ENCODE assay signal across 15 mouse cellular contexts in genomic region chr11:51504946-51505345, GRCm38 (mm10).
A peak's percentile ranks its signal among the peaks of the same experiment; 100 is the strongest.
DNase-seq lines count a peak whose midpoint lies in the region; ATAC-seq and TF ChIP-seq lines count a peak whose summit lies in the region.
"Had no signal": no experiment of that assay in that cellular context is flagged by ENCODE, and none has a peak within 500 bp of the region (broad histone marks: within the 10 kb centered on the region; RNA-seq: fewer than 3 reads in every experiment).

No protein-coding gene starts in this region.

- DNase-seq in cerebellum, postnatal 14 days = peak; percentile 69 to 83
- no peak for DNase-seq in cerebellum, adult 11 months
- DNase-seq in hindbrain, embryonic 11.5 days (ENCODE audit: low spot score) = no peak
- peak; percentile 83 for DNase-seq in lung, embryonic 14.5 days
- DNase-seq in lung, postnatal 4 days = no peak
- peak; percentile 65 for DNase-seq in adrenal gland, postnatal 10 days
- DNase-seq in layer of hippocampus, adult 11-12 months (ENCODE audit: low spot score) = no peak
- DNase-seq: B cell, adult 2 months; cerebellum, adult 9-11 months; kidney, adult 18-20 months had no signal

- 0 out of 2 replicates have a peak, but pooled peaks have one; percentile 24 for ATAC-seq in hindbrain, embryonic 16.5 days
- ATAC-seq in hindbrain, embryonic 11.5 days (ENCODE audit: low FRiP score) = no peak
- ATAC-seq in lung, embryonic 14.5 days (ENCODE audit: insufficient read depth) = no peak
- ATAC-seq: midbrain, embryonic 15.5 days had no signal

- TF ChIP-seq CTCF in lung, embryonic 14.5 days (IDR thresholded peaks at IDR 0.05; ENCODE audit: low read depth) = no peak

- no peak overlapping the region for H3K4me2 ChIP-seq in hindbrain, embryonic 16.5 days (ENCODE audit: low read length)
- H3K4me2 ChIP-seq in hindbrain, embryonic 11.5 days (replicated peaks; ENCODE audit: low read depth, low read length) = no peak overlapping the region
- H3K4me2 ChIP-seq in lung, embryonic 14.5 days = no peak overlapping the region
- H3K4me2 ChIP-seq: midbrain, embryonic 15.5 days; neural tube, embryonic 12.5 days had no signal

- H3K36me3 ChIP-seq in hindbrain, embryonic 16.5 days (ENCODE audit: control insufficient read depth, insufficient read depth, low read length) = no peaks in the 10 kb centered on the region
- no peaks in the 10 kb centered on the region for H3K36me3 ChIP-seq in hindbrain, embryonic 11.5 days (ENCODE audit: control insufficient read depth, insufficient read depth, low read length)
- H3K36me3 ChIP-seq in lung, embryonic 14.5 days (ENCODE audit: insufficient read depth) = no peaks in the 10 kb centered on the region
- H3K36me3 ChIP-seq: midbrain, embryonic 15.5 days; neural tube, embryonic 12.5 days had no signal

- H3K4me1 ChIP-seq in hindbrain, embryonic 16.5 days (ENCODE audit: control insufficient read depth, insufficient read depth, low read depth, low read length) = no peaks in the 10 kb centered on the region
- H3K4me1 ChIP-seq in hindbrain, embryonic 11.5 days (replicated peaks; ENCODE audit: control insufficient read depth, insufficient read depth, low read length) = no peaks in the 10 kb centered on the region
- peaks cover 20% of the 10 kb centered on the region; the same call in 1 of the 2 replicates for H3K4me1 ChIP-seq in lung, embryonic 14.5 days (ENCODE audit: insufficient read depth)
- H3K4me1 ChIP-seq: midbrain, embryonic 15.5 days had no signal

- 42% methylated on average over 3 of the region's 3 CpGs for WGBS in hindbrain, embryonic 16.5 days
- WGBS in hindbrain, embryonic 11.5 days = 81% methylated on average over 3 of the region's 3 CpGs
- WGBS in lung, embryonic 14.5 days = 27% methylated on average over 3 of the region's 3 CpGs

- H3K27me3 ChIP-seq in hindbrain, embryonic 16.5 days (replicated peaks; ENCODE audit: control insufficient read depth, insufficient read depth, low read length) = no peaks in the 10 kb centered on the region
- no peaks in the 10 kb centered on the region for H3K27me3 ChIP-seq in hindbrain, embryonic 11.5 days (ENCODE audit: control insufficient read depth, insufficient read depth, low read length)
- no peaks in the 10 kb centered on the region for H3K27me3 ChIP-seq in lung, embryonic 14.5 days (ENCODE audit: insufficient read depth, low read length)
- H3K27me3 ChIP-seq: midbrain, embryonic 15.5 days; neural tube, embryonic 12.5 days had no signal

- no peak overlapping the region for H3K27ac ChIP-seq in hindbrain, embryonic 16.5 days (ENCODE audit: low read depth, low read length)
- no peak overlapping the region for H3K27ac ChIP-seq in hindbrain, embryonic 11.5 days (ENCODE audit: low read depth, low read length)
- H3K27ac ChIP-seq in lung, embryonic 14.5 days (ENCODE audit: low read depth) = no peak overlapping the region
- H3K27ac ChIP-seq: liver, embryonic 14.5 days; macrophage; midbrain, embryonic 15.5 days; neural tube, embryonic 12.5 days had no signal

- H3K4me3 ChIP-seq in hindbrain, embryonic 16.5 days (ENCODE audit: low read length) = no peak overlapping the region
- H3K4me3 ChIP-seq in hindbrain, embryonic 11.5 days (ENCODE audit: low read depth, low read length) = no peak overlapping the region
- no peak overlapping the region for H3K4me3 ChIP-seq in lung, embryonic 14.5 days (ENCODE audit: low read depth, low read length)
- H3K4me3 ChIP-seq: midbrain, embryonic 15.5 days; neural tube, embryonic 12.5 days had no signal

- H3K9ac ChIP-seq in hindbrain, embryonic 16.5 days (ENCODE audit: low read depth, low read length) = no peak overlapping the region
- H3K9ac ChIP-seq in hindbrain, embryonic 11.5 days (ENCODE audit: low read depth, low read length) = no peak overlapping the region
- H3K9ac ChIP-seq in lung, embryonic 14.5 days = no peak overlapping the region
- H3K9ac ChIP-seq: liver, embryonic 14.5 days; midbrain, embryonic 15.5 days; neural tube, embryonic 12.5 days had no signal

- H3K9me3 ChIP-seq in hindbrain, embryonic 16.5 days (ENCODE audit: control insufficient read depth, low read length) = no peaks in the 10 kb centered on the region
- H3K9me3 ChIP-seq in hindbrain, embryonic 11.5 days (ENCODE audit: control insufficient read depth, low read length) = no peaks in the 10 kb centered on the region
- H3K9me3 ChIP-seq in lung, embryonic 14.5 days (ENCODE audit: low read depth, low read length) = no peaks in the 10 kb centered on the region
- H3K9me3 ChIP-seq: midbrain, embryonic 15.5 days; neural tube, embryonic 12.5 days had no signal

Comparison
In these comparisons a context has a peak if more than half of its experiments do, and no peak if none do; other contexts are left out.
1. DNase-seq: peak in cerebellum, postnatal 14 days (2 of 2), lung, embryonic 14.5 days (single experiment) and adrenal gland, postnatal 10 days (single experiment); none in cerebellum, adult 11 months (single experiment), hindbrain, embryonic 11.5 days (single experiment), lung, postnatal 4 days (0 of 2) and layer of hippocampus, adult 11-12 months (single experiment).